Mouse (Mus musculus) forebrain, embryonic 12.5 days (tissue): ENCODE results near the gene Nfatc4. TPM values are rescaled to one million over a fixed set of nuclear protein-coding genes. Genes with fewer than 3 reads are reported as not detected.

Experiments
- ATAC-seq: fragments of 200-750 bp; cut with Nextera tagmentation; 2 replicates; pipeline ENCODE4 v1.8.0; 2017; ENCODE audit warnings: moderate TSS enrichment; ENCODE audit not compliant: low FRiP score
- H3K27ac ChIP-seq: fragments of 300-500 bp; sonication (generic); 2 replicates; pipeline ENCODE4 v1.5.1; 2016; ENCODE audit warnings: mild to moderate bottlenecking
- H3K27me3 ChIP-seq: fragments of 300-500 bp; sonication (generic); 2 replicates; pipeline ENCODE4 v1.6.1; 2016; ENCODE audit warnings: mild to moderate bottlenecking
- H3K36me3 ChIP-seq: fragments of 300-500 bp; sonication (generic); replicated peaks from 2 replicates; pipeline ENCODE4 v1.6.1; 2016; ENCODE audit warnings: mild to moderate bottlenecking
- H3K4me1 ChIP-seq: fragments of 300-500 bp; sonication (generic); 2 replicates; pipeline ENCODE4 v1.6.1; 2016
- H3K4me2 ChIP-seq: fragments of 300-500 bp; sonication (generic); 2 replicates; pipeline ENCODE4 v1.6.1; 2016; ENCODE audit warnings: mild to moderate bottlenecking, moderate library complexity
- H3K4me3 ChIP-seq: fragments of 300-500 bp; sonication (generic); replicated peaks from 2 replicates; pipeline ENCODE4 v1.5.1; 2016; ENCODE audit warnings: mild to moderate bottlenecking
- H3K9ac ChIP-seq: fragments of 300-500 bp; sonication (generic); 2 replicates; pipeline ENCODE4 v1.6.1; 2016; ENCODE audit warnings: mild to moderate bottlenecking
- H3K9me3 ChIP-seq: fragments of 300-500 bp; sonication (generic); 2 replicates; pipeline ENCODE4 v1.6.1; 2016
- WGBS: fragments of 180-500 bp; shearing (Covaris S2); methylation state at CpG from one replicate; pipeline ENCODE4 v1.1.7; 2016; 5-methylcytosine and 5-hydroxymethylcytosine counted together
- polyA plus RNA-seq: library from polyadenylated mRNA; unstranded; fragments of >200 nt; fragmentation: Nextera tagmentation; extraction: Ambion mirVana; gene quantifications from 2 replicates; pipeline ENCODE4 v1.2.1, GENCODE M21; 2016

Gene Nfatc4
- polyA plus RNA-seq: 25.4 and 35.6 TPM in 2 replicates

DNA sequence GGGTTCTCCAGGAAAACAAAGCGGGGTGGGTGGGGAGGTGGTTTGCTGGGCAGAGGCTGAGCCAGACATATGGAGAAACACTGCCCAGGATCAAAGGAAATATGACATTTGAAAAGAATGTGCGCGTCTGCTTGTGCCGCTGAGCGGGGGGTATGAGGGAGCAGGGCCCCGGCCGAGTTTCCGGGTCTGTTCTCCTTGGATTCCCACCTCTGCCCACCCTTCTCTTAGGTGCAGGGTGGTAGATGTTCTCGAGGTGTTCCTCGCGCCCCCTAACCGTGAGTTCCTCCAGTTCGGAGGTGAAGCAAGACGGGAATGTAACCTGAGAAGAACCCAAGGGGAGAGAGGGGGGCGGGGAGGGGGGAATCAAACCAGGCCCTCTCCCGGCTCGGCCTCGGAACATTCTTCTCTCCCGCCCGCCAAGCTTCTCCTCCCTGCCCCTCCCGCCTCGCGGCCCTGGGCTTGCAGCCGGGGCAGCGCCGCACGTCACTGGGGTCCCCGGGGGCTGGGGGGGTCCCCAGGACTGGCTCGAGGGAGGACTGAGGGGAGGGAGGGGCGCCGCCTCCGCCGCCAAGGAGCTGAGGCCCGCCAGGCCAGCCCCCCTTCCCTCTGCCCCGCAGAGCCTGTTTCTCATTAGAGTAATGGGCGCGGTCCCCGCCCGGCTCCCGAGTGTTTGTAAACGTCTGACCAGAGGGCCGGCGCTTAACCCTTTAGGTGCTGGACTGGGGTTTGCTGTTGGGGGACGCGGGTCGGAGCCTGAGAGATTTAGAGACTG lies at the start of gene Nfatc4:
Gene Nfatc4, plus strand, starts transcription at position 154 of the 772 bp plus-strand sequence.
- under 1% methylated on average over 39 of the region's 46 CpGs for WGBS
- H3K36me3 ChIP-seq: no peaks in the 10 kb centered on the region
- H3K27ac ChIP-seq: peak within 1 kb of the TSS; percentile 92
- H3K4me2 ChIP-seq: peak within 1 kb of the TSS; percentile 84
- ATAC-seq: peak; percentile 86
- peaks cover 30% of the 10 kb centered on the region for H3K27me3 ChIP-seq
- H3K9ac ChIP-seq: peak within 1 kb of the TSS; percentile 52
- peaks cover 43% of the 10 kb centered on the region for H3K4me1 ChIP-seq
- H3K9me3 ChIP-seq: no peaks in the 10 kb centered on the region
- H3K4me3 ChIP-seq: peak within 1 kb of the TSS; percentile 50

DNA sequence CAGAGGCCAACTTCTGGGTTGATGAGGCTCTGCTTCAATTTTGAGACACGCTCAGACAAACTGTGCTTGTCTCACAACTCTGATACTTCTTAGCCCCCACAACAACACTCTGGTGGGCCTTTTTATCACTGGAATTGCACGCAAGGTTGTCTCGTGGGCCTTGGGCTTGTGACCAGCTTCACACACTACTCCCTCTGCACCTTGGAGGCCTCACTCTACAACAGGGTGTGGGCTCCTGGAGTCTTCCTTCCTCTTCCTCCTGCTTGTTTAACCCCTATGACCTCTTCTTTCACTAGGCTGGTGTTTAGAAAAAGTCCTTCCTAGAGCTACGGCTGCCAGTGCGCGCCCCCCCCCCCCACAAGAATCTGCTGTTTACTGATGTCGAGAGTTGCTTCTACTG lies 46.2 kb upstream of the Nfatc4 start:
- H3K36me3 ChIP-seq: no peaks in the 10 kb centered on the region
- H3K4me2 ChIP-seq: no peak overlapping the region
- 79% methylated on average over 7 of the region's 7 CpGs for WGBS
- H3K27me3 ChIP-seq: peaks cover 38% of the 10 kb centered on the region
- no peak overlapping the region for H3K27ac ChIP-seq
- H3K4me1 ChIP-seq: peaks cover 2% of the 10 kb centered on the region; the same call in 1 of the 2 replicates
- H3K9me3 ChIP-seq: no peaks in the 10 kb centered on the region
- no peak overlapping the region for H3K9ac ChIP-seq
- H3K4me3 ChIP-seq: no peak overlapping the region
- ATAC-seq: no peak

DNA sequence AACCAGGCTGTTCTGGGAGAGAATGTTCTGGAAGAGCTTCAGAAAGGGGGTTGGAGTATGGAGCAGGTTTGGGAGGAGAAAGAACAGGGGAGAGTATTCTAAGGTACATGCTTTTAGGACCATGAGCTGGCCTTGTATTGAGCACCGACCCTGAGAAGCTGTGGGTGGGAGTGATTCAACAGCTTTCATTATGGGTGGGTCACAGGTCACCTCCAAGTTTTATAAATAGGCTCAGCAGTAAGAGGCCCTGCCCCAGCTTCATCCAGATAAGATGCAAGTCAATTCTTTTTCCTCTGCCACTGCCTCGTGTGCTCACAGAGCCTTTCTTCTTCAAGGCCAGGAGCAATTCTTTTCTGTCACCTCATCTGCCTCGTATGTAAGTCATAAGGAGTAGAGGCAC lies 45.8 kb upstream of the Nfatc4 start:
- H3K4me3 ChIP-seq: no peak overlapping the region
- H3K9ac ChIP-seq: no peak overlapping the region
- no peaks in the 10 kb centered on the region for H3K9me3 ChIP-seq
- H3K27ac ChIP-seq: no peak overlapping the region
- no peaks in the 10 kb centered on the region for H3K36me3 ChIP-seq
- H3K4me2 ChIP-seq: no peak overlapping the region
- ATAC-seq: no peak
- H3K4me1 ChIP-seq: peaks cover 2% of the 10 kb centered on the region; the same call in 1 of the 2 replicates
- peaks cover 38% of the 10 kb centered on the region for H3K27me3 ChIP-seq
- 56% methylated on average over 3 of the region's 3 CpGs for WGBS

DNA sequence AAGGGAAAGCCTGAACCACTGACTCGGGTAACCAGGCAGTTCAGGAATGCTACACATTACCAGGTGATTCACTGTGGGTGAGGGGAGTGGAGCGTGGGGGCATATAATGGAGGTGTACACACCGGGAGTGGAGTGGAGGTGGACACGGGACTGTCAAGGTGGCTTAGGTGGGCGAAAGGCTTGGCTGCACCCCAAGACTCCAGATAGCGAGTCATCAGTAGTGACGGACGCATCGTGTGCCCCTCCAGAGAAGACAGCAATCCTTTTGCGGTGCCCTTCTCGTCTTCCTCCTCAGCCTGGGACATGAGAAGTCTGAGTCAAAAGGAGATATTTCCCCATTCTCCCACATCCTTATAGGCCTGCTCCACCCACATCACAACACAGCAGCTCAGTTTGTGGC lies 45.1 kb upstream of the Nfatc4 start:
- Histone ChIP-seq H3K27ac (no peak overlapping the region), H3K4me3 (no peak overlapping the region), H3K9ac (no peak overlapping the region), H3K27me3 (peaks cover 42% of the 10 kb centered on the region), H3K9me3 (no peaks in the 10 kb centered on the region), H3K36me3 (no peaks in the 10 kb centered on the region), H3K4me1 (peaks cover 2% of the 10 kb centered on the region; the same call in 1 of the 2 replicates), H3K4me2 (no peak overlapping the region)
- WGBS: 86% methylated on average over 11 of the region's 11 CpGs
- ATAC-seq: no peak

DNA sequence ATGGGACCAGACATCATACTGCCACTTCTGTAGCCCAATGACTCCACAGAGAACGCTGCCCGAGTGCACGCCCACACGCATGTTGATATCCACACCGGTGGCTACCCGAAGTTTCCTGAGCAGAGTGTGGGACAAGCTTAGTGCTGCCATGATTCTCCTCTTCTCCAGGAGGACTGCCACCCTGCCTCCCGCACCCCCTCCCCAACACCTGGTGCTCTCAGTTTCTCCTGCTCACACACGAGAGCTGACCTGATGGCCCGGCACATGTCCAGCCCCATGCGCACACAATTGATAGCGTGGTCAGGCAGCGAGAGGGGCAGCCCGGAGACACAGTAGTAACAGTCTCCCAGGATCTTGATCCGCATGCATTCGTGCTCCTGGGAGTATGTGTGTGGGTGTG lies 44.3 kb upstream of the Nfatc4 start:
- no peak for ATAC-seq
- peaks cover 10% of the 10 kb centered on the region for H3K4me1 ChIP-seq
- no peak overlapping the region for H3K27ac ChIP-seq
- no peaks in the 10 kb centered on the region for H3K9me3 ChIP-seq
- 90% methylated on average over 15 of the region's 15 CpGs for WGBS
- H3K4me3 ChIP-seq: no peak overlapping the region
- H3K27me3 ChIP-seq: peaks cover 44% of the 10 kb centered on the region
- H3K9ac ChIP-seq: no peak overlapping the region
- no peak overlapping the region for H3K4me2 ChIP-seq
- H3K36me3 ChIP-seq: no peaks in the 10 kb centered on the region

DNA sequence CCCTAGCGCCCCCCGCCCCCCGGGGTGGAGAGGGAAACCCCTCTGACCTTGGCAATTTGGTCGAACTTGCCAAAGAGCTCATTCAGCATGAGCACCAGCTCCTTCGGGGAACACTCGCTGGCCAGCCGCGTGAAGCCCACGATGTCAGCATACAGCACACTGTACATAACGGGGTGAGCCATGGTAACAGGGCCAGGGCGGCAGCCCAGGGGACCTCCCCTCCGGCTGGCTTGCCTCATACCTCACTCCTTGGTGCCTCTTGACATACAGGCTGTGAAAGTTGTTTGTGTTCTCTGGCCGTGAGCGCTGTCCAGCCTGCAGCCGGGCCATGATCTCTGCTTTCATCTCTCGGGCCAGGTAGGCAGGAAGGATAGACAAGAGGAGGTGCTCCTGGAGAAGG lies 43.3 kb upstream of the Nfatc4 start:
- no peak overlapping the region for H3K4me2 ChIP-seq
- ATAC-seq: no peak
- no peaks in the 10 kb centered on the region for H3K9me3 ChIP-seq
- 66% methylated on average over 16 of the region's 16 CpGs for WGBS
- H3K36me3 ChIP-seq: no peaks in the 10 kb centered on the region
- H3K4me1 ChIP-seq: peaks cover 12% of the 10 kb centered on the region
- H3K9ac ChIP-seq: no peak overlapping the region
- no peak overlapping the region for H3K27ac ChIP-seq
- H3K4me3 ChIP-seq: no peak overlapping the region
- peaks cover 49% of the 10 kb centered on the region for H3K27me3 ChIP-seq

DNA sequence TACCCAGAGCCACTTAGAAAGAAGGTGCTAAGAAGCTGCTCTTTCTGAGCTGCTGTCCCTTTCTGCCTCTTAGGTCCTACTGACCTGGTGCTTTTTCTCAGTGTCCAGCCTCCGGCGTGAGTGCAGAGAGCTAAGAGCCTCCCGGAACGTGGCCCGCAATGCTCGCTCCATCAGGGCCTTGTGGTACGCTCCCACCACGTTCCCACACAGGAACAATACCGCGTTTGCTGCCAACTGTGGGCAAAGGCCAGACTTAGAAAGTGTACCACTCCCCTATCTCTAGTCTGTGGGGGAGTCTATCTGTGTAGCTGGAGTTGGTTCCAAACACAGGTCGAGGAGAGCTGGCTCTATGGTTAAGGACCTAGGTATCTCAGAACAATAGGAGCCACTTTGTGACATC lies 42.2 kb upstream of the Nfatc4 start:
- Histone ChIP-seq H3K27ac (no peak overlapping the region), H3K4me3 (no peak overlapping the region), H3K27me3 (peaks cover 60% of the 10 kb centered on the region), H3K9me3 (no peaks in the 10 kb centered on the region), H3K4me2 (no peak overlapping the region), H3K4me1 (peaks cover 12% of the 10 kb centered on the region), H3K9ac (no peak overlapping the region), H3K36me3 (no peaks in the 10 kb centered on the region)
- no peak for ATAC-seq
- whole genome bisulfite sequencing: 82% methylated on average over 11 of the region's 11 CpGs

DNA sequence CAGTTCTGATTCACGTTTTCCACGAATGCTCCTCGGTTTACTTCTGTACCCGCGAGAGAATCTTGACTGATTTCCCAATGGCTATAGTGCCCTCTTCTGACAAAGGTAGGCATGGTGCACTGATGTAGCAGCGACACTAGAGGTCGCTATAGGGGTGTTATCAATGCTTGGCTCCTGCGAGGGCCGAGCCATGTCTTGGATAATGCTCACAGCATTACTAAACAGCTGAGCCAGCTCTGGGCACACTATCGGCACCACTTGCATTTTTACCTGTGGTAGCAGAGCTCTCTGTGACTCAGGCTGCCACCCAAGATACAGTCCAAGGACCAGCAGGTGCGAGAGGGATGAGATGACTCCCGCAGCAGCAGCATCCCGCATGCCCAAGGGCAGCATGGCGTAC lies 41.6 kb upstream of the Nfatc4 start:
- H3K9ac ChIP-seq: no peak overlapping the region
- no peaks in the 10 kb centered on the region for H3K36me3 ChIP-seq
- WGBS: 13% methylated on average over 14 of the region's 14 CpGs
- H3K27ac ChIP-seq: no peak overlapping the region
- peak; percentile 78 for ATAC-seq
- peaks cover 12% of the 10 kb centered on the region for H3K4me1 ChIP-seq
- H3K4me2 ChIP-seq: peak overlapping the region; percentile 34
- H3K9me3 ChIP-seq: no peaks in the 10 kb centered on the region
- peaks cover 65% of the 10 kb centered on the region for H3K27me3 ChIP-seq
- no peak overlapping the region for H3K4me3 ChIP-seq

DNA sequence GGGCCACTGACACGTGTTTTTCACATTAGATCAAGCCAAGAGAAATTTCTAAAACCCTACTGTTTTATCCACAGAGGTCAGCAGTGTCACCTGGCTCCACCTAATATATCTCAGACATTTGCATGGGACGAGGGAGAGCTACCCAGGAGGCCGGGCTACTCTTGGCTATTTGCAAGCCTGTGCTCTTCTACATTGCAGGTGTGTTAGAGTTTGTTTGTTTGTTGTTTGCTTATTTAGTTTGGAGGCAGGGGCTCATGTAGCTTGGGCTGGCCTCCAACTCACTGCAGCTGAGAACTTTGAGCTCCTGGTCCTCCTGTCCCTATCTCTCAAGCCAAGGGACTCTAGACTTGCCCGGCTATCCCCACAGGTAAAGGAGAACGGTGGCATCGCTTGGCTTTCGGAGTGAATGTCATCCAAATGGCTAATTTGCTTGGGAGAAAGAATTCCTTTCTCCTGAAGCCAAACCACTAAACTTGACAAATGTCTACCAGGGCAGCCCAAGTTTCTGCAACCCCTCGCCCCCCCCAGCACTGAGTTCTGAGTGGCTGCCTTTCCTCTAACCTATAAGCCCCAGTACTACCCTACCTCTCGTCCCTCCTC lies 40.5 kb upstream of the Nfatc4 start:
- H3K36me3 ChIP-seq: no peaks in the 10 kb centered on the region
- peak overlapping the region; percentile 11 for H3K4me2 ChIP-seq
- H3K9ac ChIP-seq: no peak overlapping the region
- H3K9me3 ChIP-seq: no peaks in the 10 kb centered on the region
- peaks cover 75% of the 10 kb centered on the region for H3K27me3 ChIP-seq
- ATAC-seq: no peak
- peaks cover 12% of the 10 kb centered on the region for H3K4me1 ChIP-seq
- WGBS: 51% methylated on average over 9 of the region's 9 CpGs
- H3K4me3 ChIP-seq: no peak overlapping the region
- H3K27ac ChIP-seq: no peak overlapping the region

DNA sequence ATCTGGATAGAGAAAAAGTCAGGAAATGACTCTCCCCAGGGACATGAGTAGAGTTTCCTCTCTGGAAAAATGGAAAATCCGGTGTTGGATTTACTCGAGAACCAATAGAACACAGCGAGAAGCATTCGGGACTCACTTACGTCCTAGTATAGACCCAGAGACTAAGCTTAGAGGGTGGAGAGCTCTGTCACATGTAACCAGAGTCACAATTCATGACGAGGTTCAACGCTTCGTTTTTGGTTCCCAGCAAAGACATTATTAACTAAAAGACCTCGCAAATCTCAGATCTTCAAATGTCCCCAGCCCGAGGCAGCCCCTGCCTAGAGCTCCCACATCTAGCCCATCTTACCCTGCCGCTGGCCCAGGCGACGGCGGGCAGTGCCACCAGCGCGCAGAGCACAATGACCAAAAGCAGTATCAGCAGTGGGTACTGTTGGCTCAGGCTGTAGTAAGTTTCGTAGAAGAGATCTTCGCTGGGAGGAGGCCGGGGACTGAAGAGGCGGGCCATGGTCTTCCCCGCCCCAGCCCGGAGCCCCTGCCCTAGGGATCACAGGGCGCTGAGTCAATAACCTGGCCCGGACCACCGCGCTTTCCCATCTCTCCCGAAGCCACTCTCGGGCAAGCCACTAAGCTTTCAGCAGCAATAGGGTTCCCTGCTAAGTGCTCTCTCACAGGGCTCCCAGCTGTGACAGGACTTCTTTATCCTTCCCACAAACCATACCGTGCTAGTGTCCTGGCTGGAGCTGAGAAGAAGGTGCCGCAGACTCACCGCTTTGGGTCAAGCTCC lies 39.6 kb upstream of the Nfatc4 start:
- peaks cover 16% of the 10 kb centered on the region for H3K4me1 ChIP-seq
- ATAC-seq: no peak
- no peak overlapping the region for H3K27ac ChIP-seq
- no peaks in the 10 kb centered on the region for H3K9me3 ChIP-seq
- H3K36me3 ChIP-seq: no peaks in the 10 kb centered on the region
- peak overlapping the region; percentile 45 for H3K4me2 ChIP-seq
- H3K27me3 ChIP-seq: peaks cover 79% of the 10 kb centered on the region
- under 1% methylated on average over 31 of the region's 31 CpGs for WGBS
- peak overlapping the region; percentile 17; the same call in 1 of the 2 replicates for H3K9ac ChIP-seq
- peak overlapping the region; percentile 29 for H3K4me3 ChIP-seq

DNA sequence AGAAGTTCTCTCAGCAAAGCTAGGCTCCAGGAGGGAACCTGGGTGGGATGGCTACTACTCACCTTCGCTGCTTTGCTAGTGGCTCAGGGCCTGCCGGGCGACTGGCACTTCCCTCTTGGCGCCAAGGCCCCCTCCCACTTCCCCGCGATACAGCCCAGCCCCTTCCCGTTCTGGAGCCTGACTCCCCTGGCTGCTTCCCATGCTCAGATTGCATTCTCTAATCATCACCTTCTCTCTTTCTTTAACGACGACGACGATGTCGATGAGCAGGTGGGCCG lies 39.0 kb upstream of the Nfatc4 start, which contains the start of gene Adcy4:
Gene Adcy4, minus strand, starts transcription at position 138 of the 278 bp plus-strand sequence.
- no peaks in the 10 kb centered on the region for H3K36me3 ChIP-seq
- peaks cover 19% of the 10 kb centered on the region for H3K4me1 ChIP-seq
- peak within 1 kb of the TSS; percentile 17; the same call in 1 of the 2 replicates for H3K9ac ChIP-seq
- H3K9me3 ChIP-seq: no peaks in the 10 kb centered on the region
- H3K4me3 ChIP-seq: peak within 1 kb of the TSS; percentile 29
- 3% methylated on average over 13 of the region's 13 CpGs for WGBS
- H3K4me2 ChIP-seq: peak within 1 kb of the TSS; percentile 45
- ATAC-seq: no peak
- no peak within 1 kb of the TSS for H3K27ac ChIP-seq
- peaks cover 84% of the 10 kb centered on the region for H3K27me3 ChIP-seq

DNA sequence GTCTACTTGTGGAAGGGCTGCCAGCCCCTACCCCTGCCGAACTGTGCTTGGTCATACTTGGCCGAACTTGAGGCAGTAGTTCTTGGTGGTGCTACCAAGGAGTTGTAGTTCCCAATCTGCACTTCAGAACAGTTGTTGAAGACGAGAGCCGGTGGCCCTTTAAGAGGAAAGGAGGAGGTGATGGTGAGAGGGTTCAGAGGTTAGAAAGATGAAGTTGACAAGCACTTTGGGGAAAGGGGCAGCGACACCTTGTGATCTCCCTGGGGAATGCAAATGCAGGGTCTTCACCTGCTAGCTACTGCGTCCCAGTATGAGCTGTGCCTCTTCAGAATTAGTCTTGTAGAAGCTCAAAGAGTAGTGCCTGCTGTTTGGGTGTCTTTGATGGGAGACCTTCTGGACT lies 37.7 kb upstream of the Nfatc4 start:
- H3K9me3 ChIP-seq: no peaks in the 10 kb centered on the region
- H3K27me3 ChIP-seq: peaks cover 96% of the 10 kb centered on the region
- H3K4me1 ChIP-seq: peaks cover 19% of the 10 kb centered on the region
- no peak overlapping the region for H3K9ac ChIP-seq
- no peak overlapping the region for H3K4me3 ChIP-seq
- H3K27ac ChIP-seq: no peak overlapping the region
- no peak overlapping the region for H3K4me2 ChIP-seq
- 16% methylated on average over 6 of the region's 6 CpGs for WGBS
- H3K36me3 ChIP-seq: no peaks in the 10 kb centered on the region
- ATAC-seq: no peak
